Mouse (Mus musculus) inflammation-experienced regulatory T-cells (primary cell): ENCODE data around the gene Kyat3. TPM values are rescaled to one million over a fixed set of nuclear protein-coding genes. Genes with fewer than 3 reads are reported as not detected.

Experiments
- polyA plus RNA-seq, 2 experiments: library from polyadenylated mRNA; unstranded; fragments of 100-300 nt; shearing (Covaris generic); gene quantifications; one replicate each; pipeline ENCODE4 v1.2.1; 2017

Kyat3 gene
- polyA plus RNA-seq, result 10 to 100 TPM in 1 of 2 experiments, 1 to 10 TPM in 1; 6.5 to 10.6 TPM

GRCm38 (mm10) chr3:142700442-142701322 is at the start of gene Kyat3:
Gene Kyat3 (plus strand): TSS chr3:142701051.

GRCm38 (mm10) chr3:142764995-142765777 is 64.3 kb downstream of the Kyat3 start, which contains the start of gene Gtf2b:
Gene Gtf2b (plus strand): TSS chr3:142765045.

Other genes with a start within 250 kb of the Kyat3 start
- gene Gbp5, start 207.1 kb upstream of the Kyat3 start, polyA plus RNA-seq, result 10 to 100 TPM; 26.3 to 46.3 TPM
- gene Gbp7, start 170.7 kb upstream of the Kyat3 start, polyA plus RNA-seq, result 100 to 1,000 TPM; 124 to 191 TPM
- gene Gbp3, start 141.0 kb upstream of the Kyat3 start, polyA plus RNA-seq, result 100 to 1,000 TPM in 1 of 2 experiments, 10 to 100 TPM in 1; 38.7 to 108 TPM
- 1 to 10 TPM in 1 of 2 experiments, under 1 TPM in 1; 0.60 to 5.9 TPM for gene Gbp2b, start 106.2 kb upstream of the Kyat3 start, polyA plus RNA-seq
- 10 to 100 TPM; 71.3 to 97.7 TPM for gene Gbp2, start 80.4 kb upstream of the Kyat3 start, polyA plus RNA-seq
- 10 to 100 TPM; 65.9 to 74.2 TPM for gene Gtf2b, start 64.0 kb downstream of the Kyat3 start, polyA plus RNA-seq
- gene Pkn2, start 181.0 kb downstream of the Kyat3 start, polyA plus RNA-seq, result 10 to 100 TPM; 55.3 to 72.4 TPM